Mouse (Mus musculus): Measurements from ENCODE around the gene Ube2t. TPM values are rescaled to one million over a fixed set of nuclear protein-coding genes. Genes with fewer than 3 reads are reported as not detected.

Ube2t gene
- total RNA-seq (2023): 10.6 to 13.1 TPM (median 11.8 TPM) in 4 replicates

DNA sequence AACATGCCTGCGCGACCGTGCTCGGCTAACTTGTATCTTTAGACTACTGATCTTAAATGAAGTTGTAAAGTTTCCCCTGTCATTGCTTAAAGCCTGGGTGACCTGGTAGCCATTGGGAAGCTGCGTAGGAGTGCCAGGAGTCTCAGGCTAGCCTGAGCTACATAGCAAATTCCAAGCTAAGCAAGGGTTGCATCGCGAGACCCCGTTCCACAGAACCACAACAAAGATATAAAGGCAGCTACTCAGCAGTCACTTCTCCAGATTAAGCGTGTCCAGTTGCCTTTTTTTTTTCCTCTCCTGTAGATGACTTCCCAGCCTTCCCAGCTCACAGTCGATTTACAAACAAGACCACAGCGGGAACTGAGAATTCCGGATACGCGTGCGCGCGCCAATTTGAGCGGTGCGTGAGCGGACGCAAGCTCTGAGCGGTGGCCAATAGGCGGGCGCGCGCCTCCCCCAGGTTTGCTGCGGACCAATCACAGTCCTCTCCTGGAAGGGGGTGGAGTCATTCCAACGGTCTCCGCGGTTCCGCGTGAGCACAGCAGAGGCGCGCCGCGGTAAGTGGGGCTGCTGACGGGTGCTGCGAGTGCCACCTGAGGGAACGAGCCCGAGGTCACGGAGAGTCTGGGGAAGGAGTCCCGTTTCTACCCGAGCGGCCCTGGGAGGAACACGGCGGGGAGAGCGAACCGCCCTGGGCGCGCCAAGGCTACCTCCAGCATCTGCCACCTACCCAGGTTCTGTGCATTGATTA lies at the start of gene Ube2t:
Ube2t (plus strand) TSS at position 513 of the 751 bp plus-strand sequence.

DNA sequence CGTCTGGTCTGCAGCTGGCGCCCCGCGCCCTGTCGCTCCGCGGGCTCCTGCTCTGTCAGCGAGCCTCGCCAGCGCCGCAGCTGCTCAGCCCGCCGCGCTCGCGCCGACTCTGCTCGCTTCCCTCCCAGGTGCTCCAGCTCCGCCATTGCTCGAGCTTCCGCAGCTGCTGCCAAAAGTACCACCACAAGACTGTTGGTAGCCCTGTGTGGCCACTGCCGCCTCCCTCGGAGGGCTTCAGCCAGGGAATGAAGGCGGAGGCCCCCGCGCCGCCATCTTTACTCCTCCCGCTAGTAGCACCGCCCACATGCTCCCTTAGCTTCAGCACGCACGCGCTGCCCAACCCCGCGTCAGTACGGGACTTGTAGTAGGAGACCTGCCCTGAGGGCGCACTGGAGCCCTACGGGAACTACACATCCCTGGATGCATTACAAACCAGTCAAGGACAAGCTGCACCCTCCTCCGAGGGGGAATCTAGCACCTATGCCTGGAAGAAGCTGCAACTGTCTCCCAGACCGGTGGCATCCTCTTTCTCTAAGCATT lies 6.7 kb upstream of the Ube2t start, which contains the start of gene Ppp1r12b:
Ppp1r12b (minus strand) TSS at position 306 of the 540 bp plus-strand sequence.

Other genes starting within 250 kb of the Ube2t start
- gene Ppp1r12b, start 6.6 kb upstream of the Ube2t start, total RNA-seq (2023): 14.3 to 19.0 TPM (median 17.7 TPM) in 4 replicates
- 0.12 to 0.21 TPM (median 0.17 TPM) in 3 of 4 replicates, not detected in the other for gene Lgr6, start 142.7 kb downstream of the Ube2t start, total RNA-seq (2023)
- gene Ptpn7, start 170.1 kb downstream of the Ube2t start, total RNA-seq (2023): 35.6 to 43.0 TPM (median 42.2 TPM) in 4 replicates
- 98.5 to 112 TPM (median 106 TPM) in 4 replicates for gene Arl8a, start 184.3 kb downstream of the Ube2t start, total RNA-seq (2023)
- gene Gpr37l1, start 205.1 kb downstream of the Ube2t start, total RNA-seq (2023): not detected in 4 replicates